Mouse (Mus musculus): Measurements from ENCODE around the gene Zyx.

GRCm38 (mm10) chr6:42376016-42376415, 26.6 kb downstream of the Zyx start:
- no peak for TF ChIP-seq EP300 (IDR thresholded peaks at IDR 0.05; ENCODE audit: low read depth)
- no peak for TF ChIP-seq CTCF (IDR thresholded peaks at IDR 0.05; ENCODE audit: low read depth)
